9 mouse cellular contexts compared by ENCODE assay signal in genomic region chr2:157596876-157597566, GRCm38 (mm10). TPM values are rescaled to one million over a fixed set of nuclear protein-coding genes. Genes with fewer than 3 reads are reported as not detected.
DNase-seq lines count a peak whose midpoint lies in the region; ATAC-seq and TF ChIP-seq lines count a peak whose summit lies in the region.
"Had no signal": no experiment of that assay in that cellular context is flagged by ENCODE, and none has a peak within 500 bp of the region (broad histone marks: within the 10 kb centered on the region; RNA-seq: fewer than 3 reads in every experiment).

No protein-coding gene starts in this region.

- no peak overlapping the region for H3K4me3 ChIP-seq in kidney, embryonic 16.5 days (ENCODE audit: low read length)
- H3K4me3 ChIP-seq in embryonic fibroblast, embryonic 13.5 days (ENCODE audit: insufficient read depth, low read length), result peak overlapping the region; percentile 23; the same call in 1 of the 2 replicates

- no peaks in the 10 kb centered on the region for H3K27me3 ChIP-seq in kidney, embryonic 16.5 days (ENCODE audit: insufficient read depth, low read length)

- H3K9me3 ChIP-seq in kidney, embryonic 16.5 days (ENCODE audit: low read length), result no peaks in the 10 kb centered on the region

- H3K4me2 ChIP-seq in kidney, embryonic 16.5 days (replicated peaks; ENCODE audit: low read depth, low read length), result 0 out of 2 replicates have a peak overlapping the region, but pooled peaks have one; percentile 28

- 63% methylated on average over 22 of the region's 22 CpGs for WGBS in kidney, embryonic 16.5 days

- no peaks in the 10 kb centered on the region for H3K36me3 ChIP-seq in kidney, embryonic 16.5 days (ENCODE audit: insufficient read depth, low read length)

- H3K9ac ChIP-seq in kidney, embryonic 16.5 days (replicated peaks; ENCODE audit: low read length), result no peak overlapping the region

- no peak for ATAC-seq in kidney, embryonic 16.5 days (ENCODE audit: low FRiP score, low TSS enrichment)
- peak; percentile 55; the same call in 1 of the 2 replicates for ATAC-seq in megakaryocyte-erythroid progenitor cell, adult 5-6 weeks (replicated peaks; ENCODE audit: low FRiP score, low TSS enrichment, poor library complexity, severe bottlenecking)

- H3K27ac ChIP-seq in kidney, embryonic 16.5 days (ENCODE audit: low read length), result no peak overlapping the region
- no peak overlapping the region for H3K27ac ChIP-seq in embryonic fibroblast, embryonic 13.5 days (ENCODE audit: insufficient read depth, low read length)

- H3K4me1 ChIP-seq in kidney, embryonic 16.5 days (ENCODE audit: insufficient read depth, low read length), result no peaks in the 10 kb centered on the region
- peaks cover 3% of the 10 kb centered on the region; the same call in 1 of the 2 replicates for H3K4me1 ChIP-seq in embryonic fibroblast, embryonic 13.5 days (ENCODE audit: control insufficient read depth, insufficient read depth, low read length)

- no peak for TF ChIP-seq POLR2A in embryonic fibroblast, embryonic 13.5 days (IDR thresholded peaks at IDR 0.05; ENCODE audit: low read depth, low read length)

- no peak for DNase-seq in kidney, postnatal 14 days
- DNase-seq in ES-CJ7 (ENCODE audit: low read depth, low spot score), result peak; percentile 93
- DNase-seq in urinary bladder, postnatal 4 days (ENCODE audit: low spot score in 2 of 2), result no peak
- DNase-seq in Muller cell, postnatal 12 days (ENCODE audit: inconsistent ontology term), result no peak
- DNase-seq: kidney, postnatal 36 days had no signal

- TF ChIP-seq CTCF in embryonic fibroblast, embryonic 13.5 days (IDR thresholded peaks at IDR 0.05; ENCODE audit: borderline replicate concordance, insufficient read depth, low read length), result no peak

RNA-seq across cellular contexts. Expression of gene Blcap, which starts 25.9 kb away (rescaled TPM):
- 55.8 and 60.8 TPM in 2 replicates for polyA plus RNA-seq in kidney, embryonic 16.5 days (2015; fragmentation: Nextera tagmentation; extraction: Ambion mirVana)
- 63.9 and 72.3 TPM in 2 replicates for polyA plus RNA-seq in embryonic fibroblast, embryonic 13.5 days (2011; ENCODE audit: insufficient read length, low read depth, missing spikeins)
- total RNA-seq in megakaryocyte-erythroid progenitor cell, adult 5-6 weeks (2014; fragmentation: Nextera tagmentation), result 22.9 and 26.2 TPM in 2 replicates
- total RNA-seq in megakaryocyte-erythroid progenitor cell, adult 5-6 weeks (2017), result 14.6 and 16.3 TPM in 2 replicates

RNA-seq across cellular contexts. Expression of gene Nnat, which starts 37.1 kb away (rescaled TPM):
- 227 and 246 TPM in 2 replicates for polyA plus RNA-seq in kidney, embryonic 16.5 days (2015; fragmentation: Nextera tagmentation; extraction: Ambion mirVana)
- 12.6 and 15.1 TPM in 2 replicates for polyA plus RNA-seq in embryonic fibroblast, embryonic 13.5 days (2011; ENCODE audit: insufficient read length, low read depth, missing spikeins)
- not detected in 2 replicates for total RNA-seq in megakaryocyte-erythroid progenitor cell, adult 5-6 weeks (2014; fragmentation: Nextera tagmentation)
- not detected in 2 replicates for total RNA-seq in megakaryocyte-erythroid progenitor cell, adult 5-6 weeks (2017)
- total RNA-seq: liver, adult 2 months had no signal
- polyA plus RNA-seq: liver, adult 2 months had no signal

Comparison
In these comparisons a context has a peak if more than half of its experiments do, and no peak if none do; other contexts are left out.
1. RNA of gene Nnat, which starts 37.1 kb away (polyA plus RNA-seq): 227 to 246 TPM in kidney, embryonic 16.5 days; 12.6 to 15.1 TPM in embryonic fibroblast, embryonic 13.5 days; every median in the first group is over 10 times any median in the second.